Mouse (Mus musculus): ENCODE data around the gene Defb35.
A peak's percentile ranks its signal among the peaks of the same experiment; 100 is the strongest.
"Not testable (repeated sequence)": the region's sequence is repeated elsewhere in the genome, so short reads cannot be mapped to it uniquely, and the experiment has no call there.

Defb35 gene

GRCm38 (mm10) chr8:21938052-21938451 lies at the start of gene Defb35:
Defb35 (plus strand) TSS chr8:21938352.
- DNase-seq (ENCODE audit: low spot score) = not testable (repeated sequence)

- not testable (repeated sequence) for DNase-seq (ENCODE audit: low spot score)
Measured at GRCm38 (mm10) chr8:21906290-21906689, 31.9 kb upstream of the Defb35 start, which contains the start of gene Defb11. Defb11 (minus strand) TSS chr8:21906412.

- DNase-seq (ENCODE audit: low spot score) = no peak
Measured at GRCm38 (mm10) chr8:21911931-21912330, 26.2 kb upstream of the Defb35 start.

GRCm38 (mm10) chr8:21912554-21912953 lies 25.6 kb upstream of the Defb35 start:
- DNase-seq (ENCODE audit: low spot score) = no peak

GRCm38 (mm10) chr8:21915625-21916024 lies 22.5 kb upstream of the Defb35 start:
- DNase-seq (ENCODE audit: low spot score) = no peak

- DNase-seq (ENCODE audit: low spot score) = not testable (repeated sequence)
Measured at GRCm38 (mm10) chr8:21930754-21931153, 7.4 kb upstream of the Defb35 start.

- DNase-seq (ENCODE audit: low spot score) = no peak
Measured at GRCm38 (mm10) chr8:21932610-21933009, 5.5 kb upstream of the Defb35 start, which contains the start of gene Defb15. Defb15 (minus strand) TSS chr8:21932710.

- DNase-seq (ENCODE audit: low spot score) = no peak
Measured at GRCm38 (mm10) chr8:21946462-21946861, 8.3 kb downstream of the Defb35 start, which contains the start of gene Defb13. Defb13 (plus strand) TSS chr8:21946762.

- no peak for DNase-seq (ENCODE audit: low spot score)
Measured at GRCm38 (mm10) chr8:21947311-21948017, 9.3 kb downstream of the Defb35 start.

- peak; percentile 10 for DNase-seq (ENCODE audit: low spot score)
Measured at GRCm38 (mm10) chr8:21955321-21955720, 17.2 kb downstream of the Defb35 start.

- DNase-seq (ENCODE audit: low spot score) = no peak
Measured at GRCm38 (mm10) chr8:21956336-21956735, 18.2 kb downstream of the Defb35 start.

- DNase-seq (ENCODE audit: low spot score) = no peak
Measured at GRCm38 (mm10) chr8:21958414-21958813, 20.3 kb downstream of the Defb35 start, which contains the start of gene Fam90a1a. Fam90a1a (plus strand) TSS chr8:21958714.

- DNase-seq (ENCODE audit: low spot score) = no peak
Measured at GRCm38 (mm10) chr8:21966646-21967045, 28.5 kb downstream of the Defb35 start.

- DNase-seq (ENCODE audit: low spot score) = no peak
Measured at GRCm38 (mm10) chr8:21969475-21969874, 31.3 kb downstream of the Defb35 start, which contains the start of gene Ccdc70. Ccdc70 (plus strand) TSS chr8:21969775.

GRCm38 (mm10) chr8:21978193-21978592 lies 40.0 kb downstream of the Defb35 start:
- DNase-seq (ENCODE audit: low spot score) = no peak

- no peak for DNase-seq (ENCODE audit: low spot score)
Measured at GRCm38 (mm10) chr8:21981664-21982337, 43.6 kb downstream of the Defb35 start.
